Mouse (Mus musculus) erythroblast, embryonic 14.5 days (primary cell): ENCODE measurements around the gene Mks1.

ENCODE experiments used
- GATA1 ChIP-seq: IDR thresholded peaks from 2 replicates; pipeline ENCODE4 v1.6.1; 2012; ENCODE audit warnings: low read length, inconsistent platforms, mixed read lengths
- TAL1 ChIP-seq: IDR thresholded peaks from 3 replicates; pipeline ENCODE4 v1.6.1; 2012; ENCODE audit warnings: low read length, inconsistent platforms, mixed read lengths

DNA sequence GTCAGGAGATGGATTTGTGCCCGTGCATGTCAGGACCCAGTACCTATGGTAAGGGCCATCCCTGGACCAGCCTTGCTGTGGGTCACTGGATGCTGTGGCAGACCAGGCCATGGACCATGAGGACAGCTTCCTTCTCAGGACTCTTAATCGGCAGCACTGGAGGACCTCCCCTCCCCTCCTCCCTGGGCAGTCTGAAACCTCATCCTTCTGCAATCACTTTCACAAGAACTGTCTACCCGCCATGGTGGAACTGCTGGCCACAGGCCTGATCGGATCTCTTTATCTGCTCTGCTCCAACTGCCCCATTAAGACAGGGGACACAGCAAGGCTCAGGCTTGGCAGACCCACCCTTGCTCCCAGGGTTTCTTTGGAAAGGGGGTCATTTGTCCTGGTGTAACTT is 28.7 kb downstream of the Mks1 start:
- TF ChIP-seq GATA1 (no peak), TAL1 (no peak)
